Mouse (Mus musculus) retina, adult 2 months (tissue): Measurements from ENCODE around the gene Thumpd2.

Source experiments
- DNase-seq: peaks from one replicate; pipeline ENCODE4 v3.0.0-alpha.2; 2012; ENCODE audit warnings: low read depth, low spot score

Gene Thumpd2

GRCm38 (mm10) chr17:81032957-81033356, 31.9 kb downstream of the Thumpd2 start:
- DNase-seq, result no peak

- no peak for DNase-seq
These were observed 32.9 kb downstream of the Thumpd2 start for GRCm38 (mm10) chr17:81031830-81032442.

- DNase-seq, result no peak
These were observed 37.6 kb downstream of the Thumpd2 start for GRCm38 (mm10) chr17:81027331-81027730.

- no peak for DNase-seq
These were observed 47.8 kb downstream of the Thumpd2 start for GRCm38 (mm10) chr17:81017132-81017531.

- peak; percentile 50 for DNase-seq
These were observed 49.0 kb downstream of the Thumpd2 start for GRCm38 (mm10) chr17:81015814-81016447.

- DNase-seq, result no peak
These were observed 53.8 kb downstream of the Thumpd2 start for GRCm38 (mm10) chr17:81010844-81011685.

- DNase-seq, result no peak
These were observed 54.7 kb downstream of the Thumpd2 start for GRCm38 (mm10) chr17:81010199-81010598.

- DNase-seq, result no peak
These were observed 55.8 kb downstream of the Thumpd2 start for GRCm38 (mm10) chr17:81009112-81009511.

- no peak for DNase-seq
These were observed 59.6 kb downstream of the Thumpd2 start for GRCm38 (mm10) chr17:81005292-81005691.

- DNase-seq, result no peak
These were observed 60.4 kb downstream of the Thumpd2 start for GRCm38 (mm10) chr17:81004454-81004853.

GRCm38 (mm10) chr17:81002130-81002529, 62.8 kb downstream of the Thumpd2 start:
- DNase-seq, result no peak

- DNase-seq, result no peak
These were observed 63.2 kb downstream of the Thumpd2 start for GRCm38 (mm10) chr17:81001647-81002046.

GRCm38 (mm10) chr17:81001010-81001409, 63.9 kb downstream of the Thumpd2 start:
- DNase-seq, result no peak

- no peak for DNase-seq
These were observed 65.9 kb downstream of the Thumpd2 start for GRCm38 (mm10) chr17:80998958-80999357.

GRCm38 (mm10) chr17:80997226-80997625, 67.7 kb downstream of the Thumpd2 start:
- no peak for DNase-seq

GRCm38 (mm10) chr17:80991535-80992127, 73.3 kb downstream of the Thumpd2 start:
- DNase-seq, result no peak

- no peak for DNase-seq
These were observed 81.9 kb downstream of the Thumpd2 start for GRCm38 (mm10) chr17:80982976-80983375.

- peak; percentile 50 for DNase-seq
These were observed 82.5 kb downstream of the Thumpd2 start for GRCm38 (mm10) chr17:80982412-80982787.

- DNase-seq, result no peak
These were observed 83.0 kb downstream of the Thumpd2 start for GRCm38 (mm10) chr17:80981721-80982411.

GRCm38 (mm10) chr17:80980096-80980495, 84.8 kb downstream of the Thumpd2 start:
- no peak for DNase-seq

- no peak for DNase-seq
These were observed 87.6 kb downstream of the Thumpd2 start for GRCm38 (mm10) chr17:80977245-80977644.
